Mouse (Mus musculus) liver, embryonic 12.5 days (tissue): ENCODE data around the gene Atp10a. TPM values are rescaled to one million over a fixed set of nuclear protein-coding genes. Genes with fewer than 3 reads are reported as not detected.

Source experiments
- ATAC-seq: fragments of 200-750 bp; cut with Nextera tagmentation; 2 replicates; pipeline ENCODE4 v1.8.0; 2017; ENCODE audit warnings: moderate number of reproducible peaks, mild to moderate bottlenecking, moderate library complexity
- H3K27ac ChIP-seq: fragments of 300-500 bp; sonication (generic); 2 replicates; pipeline ENCODE4 v1.5.1; 2016; ENCODE audit warnings: mild to moderate bottlenecking
- H3K27me3 ChIP-seq: fragments of 300-500 bp; sonication (generic); replicated peaks from 2 replicates; pipeline ENCODE4 v1.6.1; 2016; ENCODE audit warnings: mild to moderate bottlenecking, moderate library complexity
- H3K36me3 ChIP-seq: fragments of 300-500 bp; sonication (generic); 2 replicates; pipeline ENCODE4 v1.6.1; 2016; ENCODE audit warnings: mild to moderate bottlenecking, moderate library complexity
- H3K4me1 ChIP-seq: fragments of 300-500 bp; sonication (generic); 2 replicates; pipeline ENCODE4 v1.6.1; 2016
- H3K4me2 ChIP-seq: fragments of 300-500 bp; sonication (generic); 2 replicates; pipeline ENCODE4 v1.6.1; 2016; ENCODE audit warnings: mild to moderate bottlenecking, moderate library complexity
- H3K4me3 ChIP-seq: fragments of 300-500 bp; sonication (generic); 2 replicates; pipeline ENCODE4 v1.5.1; 2016; ENCODE audit warnings: mild to moderate bottlenecking, moderate library complexity
- H3K9ac ChIP-seq: fragments of 300-500 bp; sonication (generic); 2 replicates; pipeline ENCODE4 v1.6.1; 2016; ENCODE audit warnings: mild to moderate bottlenecking, moderate library complexity
- H3K9me3 ChIP-seq: fragments of 300-500 bp; sonication (generic); replicated peaks from 2 replicates; pipeline ENCODE4 v1.6.1; 2016; ENCODE audit warnings: mild to moderate bottlenecking, moderate library complexity
- WGBS: fragments of 180-500 bp; shearing (Covaris S2); methylation state at CpG from one replicate; pipeline ENCODE4 v1.1.7; 2016; ENCODE audit not compliant: insufficient replicate concordance; 5-methylcytosine and 5-hydroxymethylcytosine counted together
- polyA plus RNA-seq: library from polyadenylated mRNA; unstranded; fragments of >200 nt; fragmentation: Nextera tagmentation; extraction: Ambion mirVana; gene quantifications from 2 replicates; pipeline ENCODE4 v1.2.1, GENCODE M21; 2016

The Atp10a gene
- polyA plus RNA-seq, 1 experiment from 2014 or later: 2.0 TPM

DNA sequence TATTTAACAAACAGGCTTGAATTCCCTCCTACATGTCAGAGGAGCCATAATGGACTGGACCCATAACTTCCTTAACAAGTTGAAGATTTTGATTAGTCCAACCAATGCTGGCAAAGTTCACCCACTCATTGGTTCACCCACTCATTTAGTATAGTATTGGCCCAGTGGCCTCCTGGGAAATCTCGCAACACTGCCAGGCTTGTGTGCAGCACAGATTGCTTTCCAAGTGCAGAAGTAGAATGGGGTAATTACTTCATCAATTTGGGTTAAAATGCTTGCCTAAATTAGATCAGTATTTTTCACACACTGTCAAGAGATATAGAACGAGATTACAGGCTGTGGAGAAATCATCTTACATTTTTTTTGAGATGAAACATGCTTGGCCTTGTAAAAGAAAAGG is 112.3 kb downstream of the Atp10a start:
- WGBS: 53% methylated on average over 2 of the region's 2 CpGs

DNA sequence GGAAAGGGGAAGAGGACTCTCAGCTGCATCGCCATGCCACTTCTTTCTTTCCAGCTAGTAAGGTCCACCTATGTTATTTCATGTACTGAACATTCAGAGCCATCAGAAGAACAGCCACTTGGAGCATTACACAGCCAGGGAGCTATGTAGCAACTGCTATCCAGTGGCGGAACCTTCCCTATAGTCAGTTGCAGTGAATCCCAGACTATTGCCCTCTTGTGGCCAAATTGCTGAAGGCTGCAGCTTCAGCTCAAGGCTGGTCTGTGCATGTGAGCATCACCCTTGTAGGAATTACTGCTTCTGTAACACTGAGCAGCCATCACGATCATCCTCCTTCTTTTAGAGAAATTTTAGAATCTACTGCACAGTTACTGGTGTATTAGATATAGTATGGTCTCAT is 114.3 kb downstream of the Atp10a start:
- Histone ChIP-seq H3K27ac (no peak overlapping the region), H3K9ac (no peak overlapping the region), H3K36me3 (no peaks in the 10 kb centered on the region), H3K9me3 (no peaks in the 10 kb centered on the region), H3K4me1 (no peaks in the 10 kb centered on the region), H3K4me2 (no peak overlapping the region), H3K27me3 (no peaks in the 10 kb centered on the region), H3K4me3 (no peak overlapping the region)
- 46% methylated on average over 3 of the region's 3 CpGs for WGBS
- no peak for ATAC-seq

More for the DNA sequence above, 112.3 kb downstream of the Atp10a start:
- Histone ChIP-seq H3K27me3 (no peaks in the 10 kb centered on the region), H3K36me3 (no peaks in the 10 kb centered on the region), H3K9me3 (no peaks in the 10 kb centered on the region), H3K27ac (no peak overlapping the region), H3K9ac (no peak overlapping the region), H3K4me1 (no peaks in the 10 kb centered on the region), H3K4me3 (no peak overlapping the region), H3K4me2 (no peak overlapping the region)
- no peak for ATAC-seq

- ATAC-seq: no peak
- 68% methylated on average over 6 of the region's 6 CpGs for WGBS
- Histone ChIP-seq H3K36me3 (no peaks in the 10 kb centered on the region), H3K9me3 (no peaks in the 10 kb centered on the region), H3K4me1 (no peaks in the 10 kb centered on the region), H3K27me3 (no peaks in the 10 kb centered on the region), H3K4me2 (no peak overlapping the region), H3K4me3 (no peak overlapping the region), H3K9ac (no peak overlapping the region), H3K27ac (no peak overlapping the region)
Observed at GRCm38 (mm10) chr7:58772048-58772690, 116.2 kb downstream of the Atp10a start.

GRCm38 (mm10) chr7:58779146-58779545 is 123.2 kb downstream of the Atp10a start:
- Histone ChIP-seq H3K36me3 (no peaks in the 10 kb centered on the region), H3K9ac (no peak overlapping the region), H3K4me3 (no peak overlapping the region), H3K27ac (no peak overlapping the region), H3K4me2 (no peak overlapping the region), H3K9me3 (no peaks in the 10 kb centered on the region), H3K27me3 (no peaks in the 10 kb centered on the region), H3K4me1 (no peaks in the 10 kb centered on the region)
- no peak for ATAC-seq

- no peak overlapping the region for H3K4me3 ChIP-seq
- no peak overlapping the region for H3K27ac ChIP-seq
- no peaks in the 10 kb centered on the region for H3K36me3 ChIP-seq
- no peaks in the 10 kb centered on the region for H3K9me3 ChIP-seq
- no peaks in the 10 kb centered on the region for H3K4me1 ChIP-seq
- WGBS: 71% methylated on average over 4 of the region's 4 CpGs
- no peak overlapping the region for H3K9ac ChIP-seq
- H3K27me3 ChIP-seq: no peaks in the 10 kb centered on the region
- no peak overlapping the region for H3K4me2 ChIP-seq
- no peak for ATAC-seq
Observed at GRCm38 (mm10) chr7:58786986-58787385, 131.0 kb downstream of the Atp10a start.

DNA sequence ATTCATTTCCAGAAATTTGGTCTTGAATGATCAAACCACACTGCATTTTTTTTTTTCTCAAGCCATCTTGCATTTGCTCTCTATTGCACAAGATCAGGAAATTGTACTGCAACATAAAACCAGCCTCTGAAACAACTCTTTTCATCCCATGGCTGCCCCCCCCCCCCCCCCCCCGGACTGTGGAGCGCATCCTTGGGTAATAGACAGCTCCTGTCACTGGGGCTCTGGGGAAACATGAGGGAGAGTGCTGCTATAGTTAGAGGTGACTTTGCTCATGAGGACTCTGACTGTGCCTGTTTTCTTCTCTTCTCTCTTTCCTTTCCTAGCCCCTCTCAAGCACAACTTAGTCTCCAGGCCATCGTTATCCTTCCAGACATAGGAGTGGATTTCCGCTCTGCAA is 131.6 kb downstream of the Atp10a start:
- H3K36me3 ChIP-seq: no peaks in the 10 kb centered on the region
- H3K4me2 ChIP-seq: no peak overlapping the region
- H3K27me3 ChIP-seq: no peaks in the 10 kb centered on the region
- 51% methylated on average over 4 of the region's 4 CpGs for WGBS
- H3K9me3 ChIP-seq: no peaks in the 10 kb centered on the region
- no peak overlapping the region for H3K9ac ChIP-seq
- H3K4me3 ChIP-seq: no peak overlapping the region
- no peak for ATAC-seq
- H3K4me1 ChIP-seq: no peaks in the 10 kb centered on the region
- H3K27ac ChIP-seq: no peak overlapping the region

DNA sequence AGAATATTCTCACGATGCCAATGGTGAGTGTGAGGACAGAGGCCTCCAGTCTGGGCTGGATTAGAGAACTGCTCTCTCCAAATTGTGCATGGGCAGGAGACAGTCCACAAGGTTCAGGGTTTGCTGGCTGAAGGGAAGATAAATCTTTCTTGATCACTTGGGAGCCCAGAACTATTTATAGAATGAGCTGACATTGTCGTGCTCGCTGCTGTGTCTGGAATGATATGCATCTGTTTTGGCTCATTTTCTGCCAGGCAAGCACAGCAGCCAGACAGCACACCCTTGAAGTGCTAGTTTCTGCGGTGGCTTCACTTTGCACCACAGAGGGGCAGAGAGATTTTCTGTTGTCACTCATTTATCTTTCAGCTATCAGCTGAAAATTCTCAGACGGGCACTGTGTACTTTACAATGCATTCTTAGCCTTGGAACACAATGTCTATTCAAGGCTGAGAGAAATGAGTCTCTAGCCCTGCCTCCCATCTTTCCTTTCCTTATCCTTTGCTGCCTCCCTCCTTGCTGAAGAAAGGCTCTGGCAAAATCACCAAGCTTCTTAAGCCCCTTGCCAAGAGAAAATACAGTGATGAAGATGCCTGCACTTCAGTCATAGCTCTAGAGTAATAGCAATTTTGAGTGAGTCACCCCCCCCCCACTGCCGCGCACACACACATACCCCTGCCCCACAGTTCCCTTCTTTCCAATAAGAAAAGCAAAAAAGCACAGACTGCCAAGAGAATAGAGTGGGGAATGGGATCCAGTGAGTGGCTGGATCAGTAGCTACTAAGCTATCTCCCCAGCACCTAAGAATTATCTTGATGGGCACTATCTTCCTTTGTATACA is 132.7 kb downstream of the Atp10a start:
- Histone ChIP-seq H3K36me3 (no peaks in the 10 kb centered on the region), H3K4me1 (no peaks in the 10 kb centered on the region), H3K9me3 (no peaks in the 10 kb centered on the region), H3K27ac (no peak overlapping the region), H3K4me2 (no peak overlapping the region), H3K4me3 (no peak overlapping the region), H3K27me3 (no peaks in the 10 kb centered on the region), H3K9ac (no peak overlapping the region)
- WGBS: 56% methylated on average over 7 of the region's 7 CpGs
- ATAC-seq: no peak

- Histone ChIP-seq H3K4me2 (no peak overlapping the region), H3K9ac (no peak overlapping the region), H3K4me1 (no peaks in the 10 kb centered on the region), H3K4me3 (no peak overlapping the region), H3K27me3 (no peaks in the 10 kb centered on the region), H3K9me3 (no peaks in the 10 kb centered on the region), H3K36me3 (0 out of 2 replicates have a peak, but pooled peaks cover 4% of the 10 kb centered on the region), H3K27ac (no peak overlapping the region)
- ATAC-seq: no peak
- WGBS: 79% methylated on average over 6 of the region's 6 CpGs
Observed at GRCm38 (mm10) chr7:58797281-58797680, 141.3 kb downstream of the Atp10a start.

- no peaks in the 10 kb centered on the region for H3K9me3 ChIP-seq
- no peaks in the 10 kb centered on the region for H3K4me1 ChIP-seq
- no peak overlapping the region for H3K4me2 ChIP-seq
- ATAC-seq: no peak
- no peak overlapping the region for H3K27ac ChIP-seq
- 61% methylated on average over 7 of the region's 7 CpGs for WGBS
- no peaks in the 10 kb centered on the region for H3K27me3 ChIP-seq
- no peak overlapping the region for H3K4me3 ChIP-seq
- H3K9ac ChIP-seq: no peak overlapping the region
- H3K36me3 ChIP-seq: peaks cover 7% of the 10 kb centered on the region; the same call in 1 of the 2 replicates
Observed at GRCm38 (mm10) chr7:58800916-58801315, 144.9 kb downstream of the Atp10a start.

DNA sequence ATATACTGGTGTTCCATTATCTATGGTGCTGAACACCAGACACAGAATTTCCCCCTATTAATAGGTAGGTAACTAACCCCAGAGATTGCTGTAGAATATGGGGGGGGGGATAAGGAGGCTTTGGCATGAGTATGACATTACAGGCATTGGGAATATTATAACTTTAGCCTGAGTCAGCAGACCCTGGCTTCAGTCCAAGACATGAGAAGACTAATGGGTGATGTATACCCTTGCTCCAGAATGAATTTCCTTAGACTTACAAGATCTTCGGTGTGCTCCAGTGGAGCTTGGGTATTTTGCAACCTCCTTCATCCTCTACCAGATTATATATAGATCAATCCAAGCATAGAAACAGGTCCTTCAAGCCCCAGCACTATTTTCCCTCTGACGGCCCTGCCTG is 145.8 kb downstream of the Atp10a start:
- Histone ChIP-seq H3K4me2 (no peak overlapping the region), H3K4me1 (no peaks in the 10 kb centered on the region), H3K27ac (no peak overlapping the region), H3K9me3 (no peaks in the 10 kb centered on the region), H3K9ac (no peak overlapping the region), H3K36me3 (peaks cover 7% of the 10 kb centered on the region; the same call in 1 of the 2 replicates), H3K27me3 (no peaks in the 10 kb centered on the region), H3K4me3 (no peak overlapping the region)
- no peak for ATAC-seq
- WGBS: 76% methylated on average over 2 of the region's 2 CpGs

DNA sequence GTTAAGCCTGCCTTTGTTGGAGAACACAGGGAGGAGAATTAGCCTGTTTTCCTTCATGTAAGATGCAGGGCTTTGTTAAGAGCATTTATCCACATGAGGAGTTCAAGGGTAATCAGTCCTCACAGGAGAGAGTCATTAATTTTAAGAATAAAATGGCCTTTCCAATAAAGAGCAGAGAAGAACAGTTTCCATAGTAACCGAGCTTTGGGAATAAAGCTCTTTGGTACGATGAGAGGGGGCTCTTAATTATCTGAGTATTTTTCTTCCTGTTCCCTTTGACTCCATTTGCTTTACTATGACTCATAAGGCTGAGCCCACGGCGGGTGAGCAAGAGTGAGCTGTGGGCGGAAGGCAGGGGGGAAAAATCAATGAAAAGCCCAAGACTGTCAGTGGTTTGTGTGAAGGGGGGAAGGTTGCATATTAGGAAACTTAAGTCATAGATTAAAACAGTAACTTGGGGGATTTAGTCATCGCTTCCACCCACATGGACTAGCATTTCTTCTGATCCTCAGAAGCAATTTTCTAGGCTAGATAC is 166.2 kb downstream of the Atp10a start:
- Histone ChIP-seq H3K27ac (no peak overlapping the region), H3K4me3 (no peak overlapping the region), H3K27me3 (no peaks in the 10 kb centered on the region), H3K9me3 (no peaks in the 10 kb centered on the region), H3K36me3 (no peaks in the 10 kb centered on the region), H3K4me2 (no peak overlapping the region), H3K9ac (no peak overlapping the region), H3K4me1 (no peaks in the 10 kb centered on the region)
- ATAC-seq: no peak
- 51% methylated on average over 6 of the region's 6 CpGs for WGBS

DNA sequence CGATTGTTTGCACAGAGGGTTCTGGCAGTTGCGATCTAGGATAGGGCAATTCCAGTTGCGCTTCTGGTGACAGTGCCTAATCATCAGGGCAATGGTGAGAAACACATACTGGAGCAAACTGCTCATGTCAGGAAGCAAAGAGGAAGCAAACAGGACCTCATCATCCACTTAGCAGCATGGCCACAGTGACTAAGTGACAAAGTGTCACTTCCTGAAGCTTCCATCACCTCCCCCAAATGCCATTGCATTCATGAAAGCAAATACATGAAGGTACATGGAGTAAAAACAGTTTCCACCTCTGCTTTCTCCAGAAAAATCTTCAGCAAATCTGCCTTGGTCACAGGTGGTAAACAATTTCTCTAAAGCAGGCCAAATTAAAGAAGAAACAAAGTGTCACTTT is 168.7 kb downstream of the Atp10a start:
- Histone ChIP-seq H3K27ac (no peak overlapping the region), H3K9ac (no peak overlapping the region), H3K4me1 (no peaks in the 10 kb centered on the region), H3K4me2 (no peak overlapping the region), H3K9me3 (no peaks in the 10 kb centered on the region), H3K4me3 (no peak overlapping the region), H3K27me3 (no peaks in the 10 kb centered on the region), H3K36me3 (no peaks in the 10 kb centered on the region)
- no peak for ATAC-seq
- 76% methylated on average over 3 of the region's 3 CpGs for WGBS
